In the genomic region with DNA sequence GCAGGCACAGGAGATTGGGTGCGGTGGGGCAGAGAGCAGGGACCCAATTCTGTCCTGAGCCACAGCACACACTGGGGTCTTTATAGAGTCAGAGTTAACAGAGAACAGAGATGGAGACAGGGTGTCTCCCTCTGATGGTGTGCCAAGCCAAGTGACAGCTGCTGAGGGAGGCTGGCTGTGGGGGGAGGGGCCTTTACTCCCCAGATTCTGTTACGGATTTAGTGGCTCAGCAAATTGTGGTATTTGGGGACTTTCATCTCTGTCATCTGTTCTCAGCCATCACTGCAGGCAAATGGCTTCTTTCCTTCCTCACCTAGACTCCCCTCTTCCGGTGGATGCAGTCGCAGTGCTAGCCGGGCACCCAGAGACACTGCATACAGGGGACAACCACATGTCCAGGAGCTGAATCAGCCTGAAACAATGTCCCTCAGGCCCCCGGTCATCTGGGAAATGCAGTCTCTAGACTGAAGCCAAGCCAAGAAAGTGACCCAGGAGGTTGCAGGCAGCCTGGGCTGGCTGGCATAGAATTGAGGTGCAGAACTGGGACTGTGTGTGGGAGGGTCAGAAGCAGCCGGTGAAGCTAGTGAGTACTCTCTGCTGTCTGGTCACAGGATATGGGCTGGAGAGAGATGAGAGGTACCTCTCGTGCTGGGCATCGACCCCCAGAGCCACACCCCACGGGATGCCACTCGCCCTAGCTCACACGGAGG, we compare ENCODE assay signal across 9 mouse cellular contexts. TPM values are rescaled to one million over a fixed set of nuclear protein-coding genes. Genes with fewer than 3 reads are reported as not detected.
DNase-seq lines count a peak whose midpoint lies in the region; ATAC-seq and TF ChIP-seq lines count a peak whose summit lies in the region.
"Had no signal": no experiment of that assay in that cellular context is flagged by ENCODE, and none has a peak within 500 bp of the region (broad histone marks: within the 10 kb centered on the region; RNA-seq: fewer than 3 reads in every experiment).

No protein-coding gene starts in this region.

- intact Hi-C loops in gastrocnemius, adult 2 months (cut with DNase I) = no loop called here
- intact Hi-C loops in gastrocnemius, postnatal 36 days (cut with DNase I) = no loop called here

- peak; percentile 50 for DNase-seq in gastrocnemius, adult 2 months
- DNase-seq in gastrocnemius, postnatal 36 days = no peak
- DNase-seq in retina, postnatal 1 day = peak; percentile 72
- DNase-seq in retina, embryonic 14.5 days (ENCODE audit: low spot score) = no peak
- peak; percentile 67 for DNase-seq in induced T-regulatory cell, adult 2 months (ENCODE audit: low read depth)
- no peak for DNase-seq in urinary bladder, adult 2 months (ENCODE audit: low spot score)
- no peak for DNase-seq in heart, adult 11 months

- H3K4me2 ChIP-seq in midbrain, embryonic 16.5 days (ENCODE audit: low read length) = no peak overlapping the region

- H3K27ac ChIP-seq in gastrocnemius, adult 2 months = peak overlapping the region; percentile 20; the same call in 1 of the 2 replicates
- H3K27ac ChIP-seq in midbrain, embryonic 16.5 days (ENCODE audit: low read length) = peak overlapping the region; percentile 19
- H3K27ac ChIP-seq: macrophage had no signal

- no peaks in the 10 kb centered on the region for H3K36me3 ChIP-seq in midbrain, embryonic 16.5 days (ENCODE audit: control insufficient read depth, insufficient read depth, low read length)

- TF ChIP-seq CTCF in gastrocnemius, adult 2 months (IDR thresholded peaks at IDR 0.05) = no peak

- no peaks in the 10 kb centered on the region for H3K27me3 ChIP-seq in midbrain, embryonic 16.5 days (ENCODE audit: control insufficient read depth, insufficient read depth, low read depth, low read length)

- WGBS in midbrain, embryonic 16.5 days = 38% methylated on average over 12 of the region's 12 CpGs

- ATAC-seq in midbrain, embryonic 16.5 days = 0 out of 2 replicates have a peak, but pooled peaks have one; percentile 46

- H3K4me3 ChIP-seq in gastrocnemius, adult 2 months = peak overlapping the region; percentile 29
- no peak overlapping the region for H3K4me3 ChIP-seq in midbrain, embryonic 16.5 days (ENCODE audit: low read depth, low read length)

- peak overlapping the region; percentile 10; the same call in 1 of the 2 replicates for H3K9ac ChIP-seq in midbrain, embryonic 16.5 days (ENCODE audit: low read depth, low read length)

- H3K9me3 ChIP-seq in midbrain, embryonic 16.5 days (replicated peaks; ENCODE audit: control insufficient read depth, low read length, poor library complexity, severe bottlenecking) = no peaks in the 10 kb centered on the region

- peaks cover 31% of the 10 kb centered on the region for H3K4me1 ChIP-seq in midbrain, embryonic 16.5 days (ENCODE audit: control insufficient read depth, insufficient read depth, low read length)

RNA-seq across cellular contexts. Expression of a gene that starts 12.5 kb away (rescaled TPM):
- under 1 TPM; 0.20 to 0.42 TPM for total RNA-seq in gastrocnemius, adult 2 months (2021)
- under 1 TPM; 0.47 to 0.89 TPM for total RNA-seq in gastrocnemius, postnatal 36 days (2021)
- 90.2 and 91.0 TPM in 2 replicates for polyA plus RNA-seq in midbrain, embryonic 16.5 days (2015; fragmentation: Nextera tagmentation; extraction: Ambion mirVana)
- 0.94 and 1.4 TPM in 2 replicates for polyA plus RNA-seq in urinary bladder, adult 2 months (2012; rRNA removed)

Comparison
In these comparisons a context has a peak if more than half of its experiments do, and no peak if none do; other contexts are left out.
1. DNase-seq: peak in gastrocnemius, adult 2 months (single experiment), retina, postnatal 1 day (single experiment) and induced T-regulatory cell, adult 2 months (single experiment); none in gastrocnemius, postnatal 36 days (0 of 2), retina, embryonic 14.5 days (single experiment), urinary bladder, adult 2 months (single experiment) and heart, adult 11 months (single experiment).